Mouse (Mus musculus): ENCODE results near the gene Ermard.

Ermard gene

DNA sequence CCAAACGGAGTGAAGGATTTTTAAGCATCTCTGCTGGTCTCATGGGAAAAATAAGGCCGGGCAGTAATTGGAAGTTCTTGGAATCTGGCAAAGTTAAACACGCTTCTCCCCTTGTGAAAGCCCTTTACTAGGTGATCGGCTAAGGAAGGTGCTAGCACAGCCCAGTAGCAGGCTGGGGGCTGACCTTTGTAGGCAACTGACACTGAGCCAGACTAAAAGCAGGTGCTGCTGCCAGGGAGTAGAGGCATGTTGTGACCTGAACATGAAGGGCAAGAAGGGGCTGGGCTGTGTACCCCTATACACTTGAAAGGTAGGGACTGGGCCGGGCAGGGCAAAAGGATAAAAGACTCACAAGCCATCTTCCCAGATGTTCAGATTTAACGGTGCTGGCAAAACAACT is 19.3 kb downstream of the Ermard start:
- no peak for DNase-seq (ENCODE audit: low read depth, low spot score)

DNA sequence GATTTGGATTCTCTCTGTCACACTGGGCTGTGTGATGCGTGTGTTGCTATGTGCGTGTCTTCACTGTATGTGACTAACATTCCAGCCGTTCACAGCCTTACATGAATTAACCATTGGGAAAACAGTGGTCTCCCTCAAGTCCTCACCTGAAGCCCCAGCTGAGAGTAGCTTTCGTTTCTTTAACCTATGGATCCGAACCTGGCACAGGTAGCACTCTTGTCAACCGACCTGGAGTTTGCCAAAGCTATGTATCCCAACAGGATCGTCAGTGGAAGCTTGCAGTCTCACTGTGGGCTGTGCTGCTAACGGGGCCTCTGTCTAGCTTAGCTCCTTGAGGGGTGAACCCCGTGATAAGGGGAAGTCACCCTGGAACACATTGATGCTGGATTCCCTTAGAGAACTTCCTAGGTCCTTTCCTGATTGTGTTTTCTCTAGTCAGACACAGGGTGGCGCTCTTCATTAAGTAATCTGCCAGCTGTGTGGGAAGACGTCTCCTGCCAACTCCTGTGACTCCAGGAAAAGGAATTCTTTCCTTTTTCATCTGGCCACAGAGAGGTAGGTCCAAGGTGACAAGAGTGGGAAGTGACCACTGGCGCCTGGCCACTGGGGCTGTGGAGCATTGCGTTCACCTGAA is 24.5 kb downstream of the Ermard start:
- no peak for DNase-seq (ENCODE audit: low read depth, low spot score)

DNA sequence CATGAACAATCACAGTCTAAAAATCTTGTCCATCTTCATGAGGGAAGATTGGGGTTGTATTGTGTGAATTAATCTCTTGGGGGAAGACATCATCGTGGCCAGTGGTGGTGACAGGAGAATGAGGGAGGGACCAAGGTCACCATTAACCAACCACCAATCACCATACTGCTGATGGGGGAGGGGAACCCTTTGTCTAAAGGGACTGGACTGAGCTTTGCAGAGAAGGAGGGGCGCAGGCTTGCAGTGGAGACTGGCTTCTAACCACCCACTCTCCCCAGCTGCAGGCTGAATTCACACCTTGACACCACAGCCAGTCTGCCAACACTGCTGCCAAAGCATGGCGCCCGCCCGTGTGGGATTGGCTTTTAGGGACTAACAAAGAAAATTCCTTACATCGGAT is 25.1 kb downstream of the Ermard start:
- no peak for DNase-seq (ENCODE audit: low read depth, low spot score)

DNA sequence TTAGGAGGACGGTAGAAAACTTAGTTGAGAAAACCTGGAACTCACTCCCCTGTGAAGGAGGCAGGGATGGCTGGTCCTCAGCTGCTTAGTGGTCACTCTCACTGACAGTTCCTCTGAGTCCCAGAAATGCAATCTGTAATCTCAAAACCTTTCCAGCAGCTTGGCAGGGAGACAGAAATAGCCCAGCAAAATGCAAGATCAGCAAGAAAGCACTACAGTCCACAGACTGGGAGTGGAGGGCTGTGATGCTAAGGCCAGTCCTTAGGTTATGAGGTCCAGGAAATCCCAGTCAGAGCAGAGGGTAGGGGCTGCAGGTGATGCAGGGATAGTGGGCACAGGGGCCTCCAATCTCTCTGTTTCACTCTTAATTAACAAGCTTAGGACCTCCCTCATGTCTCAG is 25.9 kb downstream of the Ermard start:
- no peak for DNase-seq (ENCODE audit: low read depth, low spot score)

DNA sequence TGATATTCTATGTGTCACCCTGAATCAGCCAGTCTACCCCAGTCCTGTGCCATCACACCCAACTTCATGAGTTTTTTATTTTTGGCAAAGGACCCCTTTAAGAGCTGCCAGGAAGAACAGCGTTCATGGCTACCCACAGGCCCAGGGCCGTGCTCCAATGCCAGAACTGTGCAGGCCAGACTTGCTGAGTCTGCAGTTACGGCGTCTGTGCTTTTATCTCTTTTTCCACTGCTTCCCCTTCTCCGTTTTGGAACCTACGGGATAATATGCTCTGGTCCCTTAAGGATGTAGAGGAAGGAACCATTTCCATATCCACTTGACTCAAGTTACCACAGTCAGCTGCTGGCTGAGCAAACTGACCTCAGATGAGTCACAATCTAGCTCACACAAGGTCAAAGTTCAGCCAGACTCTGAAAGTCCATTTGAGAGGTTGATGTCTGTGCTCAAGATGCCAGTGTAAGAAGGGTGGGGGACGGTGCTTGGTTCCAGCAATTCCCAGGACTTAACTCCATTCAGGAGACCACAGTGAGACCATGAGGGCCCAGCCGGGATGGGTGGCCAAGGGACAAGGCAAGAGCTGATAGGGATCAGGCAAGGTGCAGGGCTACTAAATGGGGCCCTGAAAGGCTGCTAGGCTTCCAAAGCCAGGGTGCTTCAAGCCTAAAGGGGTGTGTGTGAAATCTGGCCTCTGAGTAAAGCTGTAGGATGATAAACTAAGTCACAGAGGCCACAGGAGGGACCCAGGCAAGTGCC is 27.2 kb downstream of the Ermard start:
- no peak for DNase-seq (ENCODE audit: low read depth, low spot score)

DNA sequence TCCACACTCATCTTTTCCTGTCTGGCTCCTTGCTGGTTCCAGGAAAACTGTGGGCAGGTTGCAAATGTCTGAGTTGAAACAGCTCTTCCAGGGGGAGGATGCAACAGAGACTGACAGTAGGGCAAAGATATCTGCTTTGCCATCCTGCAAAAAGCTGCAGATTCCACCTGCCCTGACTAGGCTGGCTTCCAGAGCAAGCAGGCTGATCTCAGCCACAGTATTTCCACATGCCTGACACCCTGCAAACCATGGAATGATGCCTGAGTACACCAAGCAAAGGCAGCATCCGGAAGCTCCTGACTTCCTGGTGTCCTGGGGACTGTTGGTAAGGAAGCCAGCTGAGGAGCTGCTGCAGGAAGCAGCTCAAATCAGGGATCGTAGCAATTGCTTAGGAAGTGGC is 28.1 kb downstream of the Ermard start:
- no peak for DNase-seq (ENCODE audit: low read depth, low spot score)

DNA sequence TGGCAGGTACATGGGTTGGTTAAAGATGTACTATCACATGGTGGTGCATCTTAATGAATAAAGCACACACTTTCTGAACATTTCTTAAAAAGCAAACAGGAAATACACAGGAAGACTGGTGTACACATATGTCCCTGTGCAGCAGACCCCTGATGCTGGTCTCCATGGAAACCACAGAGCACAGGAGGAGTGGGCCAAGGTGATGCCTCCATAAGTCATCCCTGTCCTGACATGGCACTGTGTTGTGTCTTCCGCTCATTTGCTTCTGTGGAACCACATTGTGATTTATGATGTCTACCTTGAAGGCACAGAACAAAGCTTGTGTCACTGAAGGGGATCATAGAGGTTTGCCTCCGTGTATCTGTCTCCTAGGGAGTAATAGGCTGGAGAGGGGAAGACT is 31.2 kb downstream of the Ermard start:
- DNase-seq (ENCODE audit: low read depth, low spot score): no peak

DNA sequence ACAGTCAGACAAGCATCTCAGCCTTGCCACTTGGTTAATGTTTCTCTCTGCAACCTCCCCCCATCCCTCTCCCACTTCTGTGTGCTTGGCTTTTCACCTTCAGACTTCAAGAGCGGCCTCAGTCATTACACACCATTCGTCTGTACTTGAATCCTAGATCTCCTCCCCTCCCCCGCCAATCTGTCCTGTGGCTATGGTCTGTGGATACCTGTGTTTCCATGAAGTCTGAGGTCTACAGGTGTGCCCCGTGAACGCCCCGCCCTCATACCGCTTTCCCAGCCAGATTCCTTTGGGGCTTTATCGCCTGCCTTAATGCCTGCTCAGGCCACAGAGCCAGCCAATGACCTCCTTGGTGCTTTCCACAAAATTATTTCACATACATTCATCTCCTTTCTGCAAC is 34.0 kb downstream of the Ermard start:
- no peak for DNase-seq (ENCODE audit: low read depth, low spot score)

DNA sequence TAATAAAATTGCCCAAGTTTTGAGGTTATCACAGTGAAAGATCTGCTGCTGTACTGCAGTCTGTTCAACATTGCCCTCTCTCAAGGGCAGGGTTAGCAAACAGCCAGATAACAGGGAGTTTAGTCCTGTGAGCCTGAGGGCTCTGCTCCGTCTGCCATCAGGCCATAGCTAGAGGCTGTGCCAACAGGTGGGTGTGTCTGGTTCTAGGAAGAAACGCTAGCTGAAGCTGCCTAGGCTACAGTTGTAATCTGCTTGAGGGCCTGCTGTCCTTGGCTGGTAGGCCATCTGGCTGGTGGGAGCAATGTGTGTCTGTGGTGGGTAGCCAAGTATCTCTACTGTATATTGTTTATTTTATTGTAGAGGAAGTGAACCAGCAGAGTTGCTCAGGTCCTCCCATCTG is 36.5 kb downstream of the Ermard start:
- no peak for DNase-seq (ENCODE audit: low read depth, low spot score)

DNA sequence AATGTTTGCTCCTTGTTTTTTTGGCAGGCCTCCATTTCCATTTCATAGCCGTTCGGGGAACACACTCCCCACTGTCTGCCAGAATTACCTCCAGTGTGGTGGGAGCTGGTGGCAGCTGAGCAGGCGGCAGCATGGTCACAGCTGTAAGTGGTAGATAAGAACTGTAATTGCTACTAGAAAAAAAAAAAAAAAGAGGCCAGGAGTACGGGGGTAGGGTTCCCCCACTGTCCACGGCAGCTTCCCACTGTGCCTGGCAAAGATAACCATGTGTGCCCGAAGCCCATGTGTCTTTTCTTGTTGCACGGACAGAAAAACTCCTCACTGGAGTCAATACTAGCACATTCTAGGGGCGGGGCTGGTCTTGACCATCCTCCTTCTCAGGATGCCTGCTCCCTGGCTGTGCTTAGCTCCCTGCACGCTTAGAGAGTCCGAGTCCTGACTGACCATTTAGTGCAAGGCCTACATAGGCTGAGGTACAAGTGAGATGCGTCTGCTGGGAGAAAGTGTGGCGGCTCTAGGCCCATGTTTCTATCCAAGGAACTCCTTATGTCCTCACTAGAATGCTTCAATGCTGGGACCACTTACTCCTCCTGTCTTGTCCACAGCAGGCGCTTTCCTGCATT is 43.3 kb downstream of the Ermard start:
- DNase-seq (ENCODE audit: low read depth, low spot score): no peak

DNA sequence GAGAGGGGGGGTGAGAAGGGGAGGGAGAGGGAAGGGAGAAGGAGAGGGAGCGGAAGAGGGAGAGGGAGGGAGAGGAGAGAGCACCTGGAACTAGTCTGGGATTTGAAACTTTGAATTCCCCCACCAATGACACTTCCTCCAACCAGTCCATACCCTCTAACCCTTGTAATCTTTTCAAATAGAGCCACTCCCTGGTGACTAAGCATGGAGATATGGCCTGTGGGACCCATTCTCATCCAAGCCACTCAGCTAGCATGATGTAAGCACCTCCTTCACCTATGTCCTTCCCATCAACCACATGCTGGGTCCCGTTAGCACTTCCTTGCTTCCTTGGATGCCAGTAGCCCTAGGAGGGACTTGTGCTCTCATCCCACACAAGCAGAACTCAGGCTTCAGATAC is 44.0 kb downstream of the Ermard start:
- DNase-seq (ENCODE audit: low read depth, low spot score): no peak

DNA sequence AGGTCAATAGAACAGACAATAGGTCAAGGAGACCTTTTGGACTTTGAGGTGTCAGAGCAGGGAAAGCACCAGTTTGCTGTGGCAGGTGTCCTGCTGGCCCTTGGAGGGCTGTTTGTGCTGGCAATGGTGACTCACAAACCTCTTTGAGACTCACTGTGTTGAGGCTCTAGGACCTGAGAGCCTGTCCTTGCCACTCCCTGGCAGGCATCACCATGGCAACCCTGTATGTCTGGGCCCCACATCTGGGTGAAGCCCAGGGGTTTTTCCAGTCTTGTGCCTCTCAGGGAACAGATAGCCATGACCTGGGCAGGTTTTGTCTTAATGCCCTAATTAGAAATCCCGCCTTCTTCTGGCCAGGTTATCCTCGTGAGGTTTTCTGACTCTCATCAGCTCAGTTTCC is 47.2 kb downstream of the Ermard start:
- DNase-seq (ENCODE audit: low read depth, low spot score): no peak

DNA sequence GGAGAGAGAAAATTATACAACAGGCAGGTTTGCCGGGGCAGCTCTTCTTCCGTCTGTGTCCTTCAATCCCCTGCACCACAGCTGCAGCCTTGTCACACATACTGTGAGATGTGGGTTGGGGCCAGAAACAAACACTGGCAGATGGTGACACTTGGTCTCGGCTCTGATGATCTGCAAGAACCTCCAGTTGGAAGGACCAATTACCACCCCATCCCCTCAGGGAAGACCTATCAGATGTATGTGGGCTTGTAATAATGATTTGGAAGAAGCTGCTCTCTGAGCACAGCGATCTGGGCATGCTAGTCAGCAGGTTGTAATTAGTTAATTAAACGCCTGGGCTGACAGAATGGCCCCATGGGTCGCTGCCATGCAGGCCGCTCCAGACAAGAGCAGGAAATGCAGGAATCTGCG is 47.6 kb downstream of the Ermard start:
- DNase-seq (ENCODE audit: low read depth, low spot score): no peak

DNA sequence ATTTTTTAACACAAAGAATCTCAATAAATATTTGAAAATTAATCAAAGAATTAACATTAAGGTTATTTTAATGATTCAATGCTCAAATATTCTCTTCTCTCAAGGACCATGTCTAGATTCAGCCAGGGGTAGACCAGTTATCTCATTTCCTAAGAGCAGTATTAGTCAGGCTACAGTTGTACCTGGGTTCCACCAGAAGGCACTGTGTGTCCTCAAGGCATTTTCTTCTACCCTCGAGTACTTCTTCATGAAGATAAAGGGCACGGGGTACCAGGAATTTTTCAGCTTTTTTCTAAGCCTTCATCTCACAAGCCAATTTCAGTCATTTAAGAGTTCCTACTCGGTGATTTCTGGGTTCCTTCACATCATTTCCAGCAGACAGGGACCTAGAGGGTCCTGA is 50.7 kb downstream of the Ermard start:
- DNase-seq (ENCODE audit: low read depth, low spot score): no peak

DNA sequence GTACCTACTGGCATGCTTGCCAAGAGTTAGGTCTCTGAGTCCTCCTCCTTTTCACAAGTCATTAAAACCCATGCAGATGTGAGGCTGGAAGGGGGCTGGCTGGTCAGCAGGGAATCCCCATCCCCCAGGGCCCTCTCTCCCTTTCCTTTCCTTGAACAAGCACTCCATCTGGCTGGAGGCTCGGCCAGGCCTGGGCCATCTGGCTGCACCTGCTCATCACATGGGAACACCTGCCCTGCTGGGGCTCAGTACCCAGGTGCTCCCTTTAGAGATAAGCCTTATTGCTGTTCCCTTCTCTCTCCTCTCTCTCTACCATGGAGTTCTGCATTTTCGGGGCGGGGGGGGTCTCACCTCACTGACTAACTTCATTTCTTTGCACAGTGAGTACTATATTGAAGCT is 52.5 kb downstream of the Ermard start:
- no peak for DNase-seq (ENCODE audit: low read depth, low spot score)

DNA sequence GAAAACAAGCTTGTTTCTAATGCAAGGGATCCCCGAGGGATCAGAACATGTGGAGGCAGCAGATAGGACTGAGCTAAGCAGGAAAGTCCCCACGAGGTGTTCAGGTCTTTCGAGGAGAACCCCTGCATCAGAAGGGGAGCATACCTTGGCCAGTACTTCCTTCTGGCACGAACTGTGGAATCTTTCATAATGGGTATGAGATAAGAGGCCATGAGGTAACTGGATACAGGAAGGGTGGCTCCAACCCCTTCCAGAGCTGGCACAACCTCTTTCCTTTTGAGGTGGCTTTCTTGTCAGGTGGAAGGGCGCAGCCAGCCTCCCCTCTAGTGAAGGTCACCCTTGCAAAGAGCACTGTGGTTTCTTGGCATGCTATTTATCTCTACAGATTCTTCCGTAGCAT is 55.8 kb downstream of the Ermard start:
- DNase-seq (ENCODE audit: low read depth, low spot score): no peak

DNA sequence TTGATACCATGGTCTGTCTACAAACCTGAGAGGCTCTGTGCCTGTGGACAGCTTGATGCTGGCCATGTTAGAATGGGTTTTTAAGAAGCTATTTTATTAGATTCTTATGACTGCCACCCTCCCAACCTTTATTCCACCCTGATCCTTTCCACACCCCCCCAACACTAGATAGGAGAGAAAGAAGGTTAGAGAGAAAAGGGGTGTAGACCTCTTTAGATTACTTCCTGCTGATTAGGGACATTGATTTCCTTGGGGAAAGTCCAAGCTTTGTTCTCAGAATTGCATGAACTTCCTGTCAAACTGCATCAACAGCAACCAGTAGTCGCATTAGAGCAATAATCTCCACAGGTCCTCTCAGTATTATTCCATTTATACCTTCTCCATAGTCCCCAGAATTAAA is 57.7 kb downstream of the Ermard start:
- no peak for DNase-seq (ENCODE audit: low read depth, low spot score)

DNA sequence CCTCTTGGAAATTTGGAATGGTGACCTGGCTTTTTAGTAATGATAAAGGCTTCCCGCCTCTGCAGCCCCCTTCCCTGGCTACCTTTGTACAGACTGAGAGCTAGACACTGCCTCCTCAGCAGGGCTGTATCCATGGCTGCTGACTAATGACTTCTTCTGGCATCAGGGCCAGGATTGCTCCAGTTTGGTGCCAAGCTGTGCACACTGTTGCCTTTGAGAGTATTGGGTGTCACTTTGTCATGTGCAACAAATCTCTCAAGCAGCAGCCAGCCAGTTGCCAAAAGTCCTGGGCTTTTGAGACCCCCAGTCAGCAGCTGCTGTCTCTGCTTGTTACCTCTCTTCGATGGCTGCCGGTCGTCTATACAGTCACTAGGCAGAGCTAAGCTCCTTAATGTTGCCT is 60.3 kb downstream of the Ermard start:
- no peak for DNase-seq (ENCODE audit: low read depth, low spot score)

DNA sequence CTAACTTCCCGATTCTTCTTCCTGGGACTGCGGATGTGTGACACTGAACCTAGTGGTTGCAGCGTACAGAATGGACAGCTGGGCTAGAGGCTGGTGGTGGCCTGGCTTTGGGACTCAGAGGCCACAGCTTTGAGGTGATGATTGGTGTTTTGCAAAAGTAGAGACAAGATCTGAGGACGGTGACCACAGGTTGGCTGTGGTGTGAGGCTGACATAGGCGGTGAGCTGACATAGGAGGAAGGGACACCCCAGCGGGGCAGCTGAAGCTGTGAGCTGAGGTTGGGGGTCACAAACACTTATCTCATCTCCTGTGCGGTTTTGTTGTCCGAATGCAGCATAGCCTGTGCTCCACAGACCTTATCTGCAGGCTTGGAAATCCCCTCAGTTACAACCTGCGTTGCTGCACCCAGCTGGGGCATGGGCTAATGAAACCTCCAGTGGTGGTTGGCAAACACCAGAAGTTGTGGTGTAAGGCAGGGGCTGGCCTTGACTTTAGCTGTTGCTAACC is 66.2 kb downstream of the Ermard start:
- no peak for DNase-seq (ENCODE audit: low read depth, low spot score)

DNA sequence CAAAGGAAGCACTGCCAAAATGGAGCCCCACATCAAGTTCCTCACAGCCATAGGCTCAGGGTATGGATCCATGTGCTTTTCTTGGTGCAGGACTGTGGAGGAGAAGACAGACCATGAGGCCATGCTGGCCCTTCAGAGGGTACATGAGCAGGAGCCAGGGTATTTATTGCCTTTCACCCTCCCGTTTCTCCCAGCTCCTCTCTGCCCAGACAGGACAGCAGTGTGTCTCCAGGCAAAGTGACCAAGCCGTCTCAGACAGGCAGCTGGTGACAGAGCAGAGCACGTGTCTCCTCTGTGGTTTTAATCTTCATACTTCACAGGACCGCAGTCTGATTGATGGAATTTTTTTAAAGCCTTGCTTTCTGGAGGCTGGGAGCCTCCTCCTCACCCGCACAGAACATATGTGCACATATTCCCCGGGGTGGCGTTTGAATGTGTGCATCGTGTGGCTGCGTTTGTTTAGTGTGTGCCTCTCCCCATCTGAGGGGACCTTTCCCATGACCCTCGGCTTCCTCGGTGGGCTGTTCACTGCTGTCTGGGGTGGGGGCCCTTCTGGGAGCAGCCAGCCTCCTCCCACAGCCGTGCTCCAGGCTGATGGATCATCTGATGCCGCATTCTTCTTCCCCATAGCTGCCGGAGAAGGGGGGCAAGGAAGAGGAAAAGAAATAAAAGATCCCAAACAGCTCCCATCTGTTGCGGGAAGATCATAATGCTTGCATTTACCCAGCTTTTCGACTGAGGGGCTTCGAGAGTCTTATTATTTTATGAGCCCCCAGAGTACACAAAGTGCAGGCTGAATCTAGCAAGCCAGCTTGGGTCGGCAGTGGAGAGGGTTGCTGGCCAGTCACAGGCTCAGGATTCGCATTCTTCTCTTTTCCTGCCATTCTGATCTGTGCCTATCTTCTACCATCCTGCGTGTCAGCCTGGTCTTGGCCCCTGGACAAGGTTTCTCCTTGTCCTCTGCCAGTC is 67.7 kb downstream of the Ermard start:
- no peak for DNase-seq (ENCODE audit: low read depth, low spot score)

DNA sequence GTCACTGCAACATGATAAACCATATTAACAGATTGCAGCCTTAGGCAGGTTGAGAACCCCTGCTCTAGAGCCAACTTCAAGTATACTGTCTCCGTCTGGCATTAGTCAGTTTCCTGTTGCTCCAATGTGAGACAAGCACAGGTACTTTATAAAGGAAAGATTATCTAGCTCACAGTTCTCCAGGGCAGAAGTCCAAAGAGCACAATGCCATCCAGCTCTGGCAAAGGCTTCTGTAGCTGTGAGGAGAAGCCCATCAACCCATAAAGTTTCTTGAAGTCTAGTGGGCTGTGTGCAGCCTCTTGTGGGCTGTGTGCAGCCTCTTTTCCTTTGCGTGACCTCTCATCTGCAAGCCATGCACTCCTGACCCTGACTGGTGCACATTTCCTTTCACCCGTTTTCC is 74.5 kb downstream of the Ermard start:
- DNase-seq (ENCODE audit: low read depth, low spot score): no peak

DNA sequence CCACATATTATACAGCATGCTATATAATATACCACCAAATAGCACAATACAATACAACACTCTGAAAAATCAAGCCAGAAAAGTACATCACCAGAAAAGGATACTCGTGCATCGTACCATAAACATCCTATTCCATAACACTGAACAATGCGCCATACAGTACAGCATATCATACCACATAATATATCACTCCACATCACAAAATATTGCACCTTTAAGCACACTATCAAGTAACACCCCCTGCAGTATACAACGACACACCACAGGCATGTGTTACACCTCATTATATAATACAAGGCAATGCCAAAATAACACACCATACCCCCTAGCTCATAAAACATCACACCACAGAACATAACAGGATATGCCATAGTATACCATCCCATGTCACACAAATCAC is 79.1 kb downstream of the Ermard start:
- no peak for DNase-seq (ENCODE audit: low read depth, low spot score)
